Comparison of ENCODE assay signal across 24 mouse cellular contexts in the genomic region with DNA sequence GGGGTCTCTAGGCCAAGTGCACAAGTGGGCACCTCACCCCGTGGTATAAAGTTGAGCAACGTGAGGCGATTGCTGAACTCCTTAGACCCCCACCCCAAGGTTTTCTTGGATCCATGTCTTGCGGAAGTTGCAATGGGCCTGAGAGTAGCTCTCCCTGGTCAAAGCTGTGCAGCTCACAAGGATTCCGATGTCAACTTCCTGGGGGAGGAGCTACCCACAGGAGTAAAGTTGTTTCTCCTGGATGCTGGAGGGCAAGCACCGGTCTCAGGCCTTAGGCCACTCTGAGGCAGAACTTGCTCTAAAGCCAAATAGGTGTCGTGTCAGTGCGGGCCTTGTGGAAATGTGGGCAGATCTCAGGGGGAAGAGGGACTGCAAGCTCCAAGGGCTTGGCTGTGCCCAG. TPM values are rescaled to one million over a fixed set of nuclear protein-coding genes. Genes with fewer than 3 reads are reported as not detected.
DNase-seq lines count a peak whose midpoint lies in the region; TF ChIP-seq lines count a peak whose summit lies in the region.
"Had no signal": no experiment of that assay in that cellular context is flagged by ENCODE, and none has a peak within 500 bp of the region (broad histone marks: within the 10 kb centered on the region; RNA-seq: fewer than 3 reads in every experiment).

No protein-coding gene starts in this region.

- WGBS in embryonic facial prominence, embryonic 10.5 days = 70% methylated on average over 8 of the region's 8 CpGs

- intact Hi-C loops in left cerebral cortex, adult 2 months (cut with DNase I) = no loop called here

- peak overlapping the region; percentile 72 for H3K9ac ChIP-seq in ES-E14 (ENCODE audit: insufficient read depth, low read depth, low read length, poor library complexity, severe bottlenecking)
- H3K9ac ChIP-seq: heart, embryonic 12.5 days; heart, embryonic 15.5 days; hindbrain, embryonic 13.5 days; intestine, embryonic 15.5 days had no signal

- H3K4me1 ChIP-seq in testis, adult 2 months (ENCODE audit: control insufficient read depth, insufficient read depth, low read length) = peaks cover 10% of the 10 kb centered on the region
- peaks cover 0 to 14% of the 10 kb centered on the region in 2 experiments; a peak in 2 of 4 replicates for H3K4me1 ChIP-seq in ES-E14 (ENCODE audit: control insufficient read depth in 2 of 2, insufficient read depth in 2 of 2, low read length in 2 of 2, poor library complexity in 1 of 2)
- H3K4me1 ChIP-seq in embryonic facial prominence, embryonic 10.5 days = peaks cover 22% of the 10 kb centered on the region
- H3K4me1 ChIP-seq: heart, embryonic 15.5 days; hindbrain, embryonic 13.5 days had no signal

- H3K27me3 ChIP-seq in testis, adult 2 months (ENCODE audit: control insufficient read depth, insufficient read depth, low read length) = no peaks in the 10 kb centered on the region
- H3K27me3 ChIP-seq in embryonic facial prominence, embryonic 10.5 days (replicated peaks; ENCODE audit: low read depth, poor library complexity, severe bottlenecking) = no peaks in the 10 kb centered on the region
- H3K27me3 ChIP-seq: heart, embryonic 12.5 days; heart, embryonic 15.5 days; hindbrain, embryonic 13.5 days; intestine, embryonic 15.5 days had no signal

- no peaks in the 10 kb centered on the region for H3K36me3 ChIP-seq in testis, adult 2 months (ENCODE audit: control insufficient read depth, insufficient read depth, low read length)
- no peaks in the 10 kb centered on the region for H3K36me3 ChIP-seq in ES-E14 (ENCODE audit: control insufficient read depth, insufficient read depth, low read length, poor library complexity, severe bottlenecking)
- H3K36me3 ChIP-seq in embryonic facial prominence, embryonic 10.5 days (replicated peaks) = no peaks in the 10 kb centered on the region
- H3K36me3 ChIP-seq: heart, embryonic 12.5 days; heart, embryonic 15.5 days; hindbrain, embryonic 10.5 days; hindbrain, embryonic 13.5 days; intestine, embryonic 15.5 days had no signal

- H3K9me3 ChIP-seq in ES-E14 (ENCODE audit: control insufficient read depth, insufficient read depth, low read depth, low read length) = no peaks in the 10 kb centered on the region
- no peaks in the 10 kb centered on the region for H3K9me3 ChIP-seq in embryonic facial prominence, embryonic 10.5 days
- H3K9me3 ChIP-seq: heart, embryonic 15.5 days; hindbrain, embryonic 10.5 days; intestine, embryonic 15.5 days had no signal

- no peak for TF ChIP-seq POLR2A in testis, adult 2 months (IDR thresholded peaks at IDR 0.05; ENCODE audit: control insufficient read depth, low read depth, low read length)

- H3K4me3 ChIP-seq in testis, adult 2 months (ENCODE audit: control insufficient read depth, low read depth, low read length) = peak overlapping the region; percentile 52
- peak overlapping the region; percentile 53 to 61 for H3K4me3 ChIP-seq in ES-E14 (ENCODE audit: insufficient read depth in 1 of 2, low read depth in 1 of 2, low read length in 2 of 2, poor library complexity in 1 of 2, severe bottlenecking in 1 of 2)
- H3K4me3 ChIP-seq in embryonic facial prominence, embryonic 10.5 days = no peak overlapping the region
- H3K4me3 ChIP-seq in left cerebral cortex, adult 2 months = no peak overlapping the region
- H3K4me3 ChIP-seq: heart, embryonic 12.5 days; heart, embryonic 15.5 days; hindbrain, embryonic 10.5 days; hindbrain, embryonic 13.5 days; intestine, embryonic 15.5 days had no signal

- no peak for DNase-seq in testis, postnatal 14 days (ENCODE audit: low spot score)
- DNase-seq in ES-E14 (ENCODE audit: low read depth, low spot score) = no peak
- DNase-seq in embryonic facial prominence, embryonic 10.5 days (ENCODE audit: low spot score) = no peak
- DNase-seq in left cerebral cortex, adult 2 months (ENCODE audit: extremely low spot score in 1 of 2, low spot score in 2 of 2) = no peak
- DNase-seq in Muller cell, postnatal 12 days (ENCODE audit: inconsistent ontology term) = no peak
- no peak for DNase-seq in embryo, embryonic 11 days
- DNase-seq: adrenal gland, adult 2 months; adrenal gland, postnatal 14 days; B cell, adult 2 months; cerebellum, adult 11 months; cerebellum, adult 2 months; cerebellum, adult 9-11 months; cerebellum, postnatal 25 days; gastrocnemius, postnatal 25 days; heart, adult 18-20 months; heart, postnatal 10 days; heart, postnatal 36 days had no signal

- no peak overlapping the region; the same call in 1 of the 2 replicates for H3K27ac ChIP-seq in testis, adult 2 months (ENCODE audit: control insufficient read depth, insufficient read depth, low read depth, low read length)
- H3K27ac ChIP-seq in ES-E14 (ENCODE audit: insufficient read depth, low read depth, low read length, poor library complexity, severe bottlenecking) = peak overlapping the region; percentile 5; the same call in 1 of the 2 replicates
- H3K27ac ChIP-seq in embryonic facial prominence, embryonic 10.5 days (replicated peaks) = peak overlapping the region; percentile 35; the same call in 1 of the 2 replicates
- no peak overlapping the region for H3K27ac ChIP-seq in left cerebral cortex, adult 2 months
- H3K27ac ChIP-seq: heart, embryonic 15.5 days; hindbrain, embryonic 10.5 days; hindbrain, embryonic 13.5 days; intestine, embryonic 15.5 days had no signal

- in situ Hi-C loops in ES-E14 (cut with MboI; ENCODE audit: low sequenced_read_pairs in 2 of 2, unreplicated experiment in 2 of 2) = no loop called here

- TF ChIP-seq CTCF in testis, adult 2 months (IDR thresholded peaks at IDR 0.05; ENCODE audit: control insufficient read depth, insufficient read depth, insufficient replicate concordance, low read depth, low read length) = no peak
- no peak for TF ChIP-seq CTCF in left cerebral cortex, adult 2 months (IDR thresholded peaks at IDR 0.05)

TF ChIP-seq in ES-E14, 5 proteins besides CTCF, POLR2A, EP300 and RAD21:
- TF ChIP-seq MAFK (IDR thresholded peaks at IDR 0.05; ENCODE audit: insufficient read depth, low read depth, low read length) (no peak), ZC3H11A (IDR thresholded peaks at IDR 0.05; ENCODE audit: borderline replicate concordance, low read depth, low read length) (no peak), CHD2 (IDR thresholded peaks at IDR 0.05; ENCODE audit: low read depth, low read length) (no peak), HCFC1 (IDR thresholded peaks at IDR 0.05; ENCODE audit: borderline replicate concordance, insufficient read depth, low read length) (no peak), ZNF384 (IDR thresholded peaks at IDR 0.05; ENCODE audit: low read depth, low read length) (no peak)

RNA-seq across cellular contexts. Expression of a gene that starts 12.2 kb away (rescaled TPM):
- polyA plus RNA-seq in testis, adult 2 months (2012; rRNA removed) = 6.1 and 6.2 TPM in 2 replicates
- total RNA-seq in ES-E14 (2012; rRNA removed) = 3.0 TPM in 2 replicates
- polyA plus RNA-seq in embryonic facial prominence, embryonic 10.5 days (2016; fragmentation: Nextera tagmentation; extraction: Ambion mirVana) = 94.5 and 111 TPM in 2 replicates
- total RNA-seq in left cerebral cortex, adult 2 months (2021) = 1 to 10 TPM; 8.1 to 9.0 TPM
- total RNA-seq: CH12.LX had no signal

Comparison
In these comparisons a context has a peak if more than half of its experiments do, and no peak if none do; other contexts are left out.
1. H3K27ac ChIP-seq: peak in ES-E14 (single experiment) and embryonic facial prominence, embryonic 10.5 days (single experiment); none in testis, adult 2 months (single experiment) and left cerebral cortex, adult 2 months (single experiment).
2. H3K4me3 ChIP-seq: peak in testis, adult 2 months (single experiment) and ES-E14 (2 of 2); none in embryonic facial prominence, embryonic 10.5 days (single experiment) and left cerebral cortex, adult 2 months (single experiment).